Mouse (Mus musculus) erythroblast, embryonic 14.5 days (primary cell): ENCODE results near the gene Aqp12.
A peak's percentile ranks its signal among the peaks of the same experiment; 100 is the strongest.

Experiments
- GATA1 ChIP-seq: IDR thresholded peaks from 2 replicates; pipeline ENCODE4 v1.6.1; 2012; ENCODE audit warnings: low read length, inconsistent platforms, mixed read lengths
- TAL1 ChIP-seq: IDR thresholded peaks from 3 replicates; pipeline ENCODE4 v1.6.1; 2012; ENCODE audit warnings: low read length, inconsistent platforms, mixed read lengths

GRCm38 (mm10) chr1:93033989-93034388 is 27.9 kb downstream of the Aqp12 start:
- TF ChIP-seq GATA1 (no peak), TAL1 (peak; percentile 57)
